Mouse (Mus musculus) kidney, embryonic 15.5 days (tissue): ENCODE results near the gene Grik1. TPM values are rescaled to one million over a fixed set of nuclear protein-coding genes. Genes with fewer than 3 reads are reported as not detected.

Experiments used
- ATAC-seq: fragments of 200-750 bp; cut with Nextera tagmentation; replicated peaks from 2 replicates; pipeline ENCODE4 v1.8.0; 2017; ENCODE audit warnings: moderate TSS enrichment; ENCODE audit not compliant: low FRiP score
- H3K27ac ChIP-seq: fragments of 300-500 bp; sonication (generic); 2 replicates; pipeline ENCODE4 v1.5.1; 2015; ENCODE audit warnings: mild to moderate bottlenecking, inconsistent platforms
- H3K27me3 ChIP-seq: fragments of 300-500 bp; sonication (generic); 2 replicates; pipeline ENCODE4 v1.6.1; 2015; ENCODE audit warnings: inconsistent platforms
- H3K36me3 ChIP-seq: fragments of 300-500 bp; sonication (generic); 2 replicates; pipeline ENCODE4 v1.6.1; 2015; ENCODE audit warnings: inconsistent platforms
- H3K4me1 ChIP-seq: fragments of 300-500 bp; sonication (generic); 2 replicates; pipeline ENCODE4 v1.6.1; 2015; ENCODE audit warnings: inconsistent platforms
- H3K4me2 ChIP-seq: fragments of 300-500 bp; sonication (generic); 2 replicates; pipeline ENCODE4 v1.6.1; 2015; ENCODE audit warnings: moderate library complexity, mild to moderate bottlenecking, inconsistent platforms
- H3K4me3 ChIP-seq: fragments of 300-500 bp; sonication (generic); replicated peaks from 2 replicates; pipeline ENCODE4 v1.5.1; 2015; ENCODE audit warnings: mild to moderate bottlenecking, inconsistent platforms
- H3K9ac ChIP-seq: fragments of 300-500 bp; sonication (generic); 2 replicates; pipeline ENCODE4 v1.6.1; 2015; ENCODE audit warnings: mild to moderate bottlenecking, inconsistent platforms
- H3K9me3 ChIP-seq: fragments of 300-500 bp; sonication (generic); replicated peaks from 2 replicates; pipeline ENCODE4 v1.6.1; 2016; ENCODE audit warnings: inconsistent platforms
- WGBS: fragments of 180-500 bp; shearing (Covaris S2); methylation state at CpG from one replicate; pipeline ENCODE4 v1.1.7; 2015; ENCODE audit warnings: mixed read lengths; 5-methylcytosine and 5-hydroxymethylcytosine counted together
- polyA plus RNA-seq: library from polyadenylated mRNA; unstranded; fragments of >200 nt; fragmentation: Nextera tagmentation; extraction: Ambion mirVana; gene quantifications from 2 replicates; pipeline ENCODE4 v1.2.1, GENCODE M21; 2015

The Grik1 gene
- polyA plus RNA-seq, 1 experiment from 2014 or later, result 1.6 TPM

DNA sequence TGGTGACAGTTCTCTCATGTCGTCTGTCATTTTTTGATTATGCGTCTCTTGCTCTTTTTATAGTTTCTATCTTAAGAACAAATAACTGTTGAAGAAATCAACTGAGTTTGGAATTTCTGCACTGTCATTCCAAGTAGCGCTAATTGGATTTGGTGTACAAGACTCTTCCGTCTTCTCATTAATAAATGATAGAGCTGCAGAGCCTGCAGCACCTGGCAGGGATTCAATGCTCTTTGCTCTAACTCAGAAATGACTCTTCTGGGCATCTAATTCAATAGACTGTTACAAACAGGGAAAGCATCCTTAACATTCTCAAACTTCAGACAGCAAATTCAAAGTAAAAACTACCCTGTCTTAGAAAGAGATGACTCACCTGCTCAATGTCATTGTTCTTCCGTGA, 376.3 kb downstream of the Grik1 start:
- no peaks in the 10 kb centered on the region for H3K9me3 ChIP-seq
- ATAC-seq, result no peak
- H3K4me2 ChIP-seq, result no peak overlapping the region
- H3K27ac ChIP-seq, result no peak overlapping the region
- H3K4me1 ChIP-seq, result peaks cover 30% of the 10 kb centered on the region
- H3K27me3 ChIP-seq, result no peaks in the 10 kb centered on the region
- H3K4me3 ChIP-seq, result no peak overlapping the region
- H3K36me3 ChIP-seq, result no peaks in the 10 kb centered on the region
- no peak overlapping the region for H3K9ac ChIP-seq
- WGBS, result 87% methylated on average over 5 of the region's 5 CpGs

- H3K4me3 ChIP-seq, result no peak overlapping the region
- no peaks in the 10 kb centered on the region for H3K36me3 ChIP-seq
- H3K27me3 ChIP-seq, result no peaks in the 10 kb centered on the region
- H3K9me3 ChIP-seq, result no peaks in the 10 kb centered on the region
- peaks cover 12% of the 10 kb centered on the region for H3K4me1 ChIP-seq
- no peak for ATAC-seq
- no peak overlapping the region for H3K4me2 ChIP-seq
- 0 out of 2 replicates have a peak overlapping the region, but pooled peaks have one; percentile 9 for H3K27ac ChIP-seq
- 27% methylated on average over 2 of the region's 2 CpGs for WGBS
- no peak overlapping the region for H3K9ac ChIP-seq
These were observed 378.9 kb downstream of the Grik1 start for GRCm38 (mm10) chr16:87911201-87911600.

- no peaks in the 10 kb centered on the region for H3K36me3 ChIP-seq
- WGBS, result 64% methylated on average over 9 of the region's 9 CpGs
These were observed 388.0 kb downstream of the Grik1 start for GRCm38 (mm10) chr16:87902049-87902448.

DNA sequence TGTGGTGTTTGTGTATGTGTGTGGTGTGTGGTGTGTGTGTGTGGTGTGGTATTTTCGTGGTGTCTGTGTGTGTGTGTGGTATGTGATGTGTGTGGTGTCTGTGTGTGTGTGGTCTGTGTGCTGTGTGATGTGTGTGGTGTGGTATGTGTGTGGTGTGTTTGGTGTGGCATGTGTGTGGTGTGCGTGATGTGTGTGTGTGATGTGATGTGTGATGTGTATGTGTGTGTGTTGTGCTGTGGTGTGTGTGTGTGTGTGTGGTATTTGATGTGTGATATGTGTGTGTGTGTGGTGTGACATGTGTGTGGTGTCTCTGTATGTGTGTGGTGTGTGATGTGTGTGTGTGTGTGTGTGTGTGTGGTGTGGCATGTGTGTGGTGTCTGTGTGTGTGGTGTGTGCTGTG, 388.9 kb downstream of the Grik1 start:
- no peaks in the 10 kb centered on the region for H3K36me3 ChIP-seq
- H3K9ac ChIP-seq, result no peak overlapping the region
- H3K9me3 ChIP-seq, result no peaks in the 10 kb centered on the region
- H3K4me2 ChIP-seq, result no peak overlapping the region
- WGBS, result 93% methylated on average over 2 of the region's 2 CpGs
- no peaks in the 10 kb centered on the region for H3K27me3 ChIP-seq
- no peak overlapping the region for H3K27ac ChIP-seq
- H3K4me1 ChIP-seq, result no peaks in the 10 kb centered on the region
- ATAC-seq, result peak; percentile 22; the same call in 1 of the 2 replicates
- H3K4me3 ChIP-seq, result no peak overlapping the region

More at GRCm38 (mm10) chr16:87902049-87902448, 388.0 kb downstream of the Grik1 start:
- Histone ChIP-seq H3K27me3 (no peaks in the 10 kb centered on the region), H3K9ac (no peak overlapping the region), H3K4me2 (no peak overlapping the region), H3K4me3 (no peak overlapping the region), H3K4me1 (no peaks in the 10 kb centered on the region), H3K27ac (no peak overlapping the region), H3K9me3 (no peaks in the 10 kb centered on the region)
- ATAC-seq, result no peak

GRCm38 (mm10) chr16:87875927-87876326, 414.1 kb downstream of the Grik1 start:
- Histone ChIP-seq H3K4me1 (no peaks in the 10 kb centered on the region), H3K4me3 (no peak overlapping the region), H3K4me2 (no peak overlapping the region), H3K36me3 (no peaks in the 10 kb centered on the region), H3K27me3 (no peaks in the 10 kb centered on the region), H3K9me3 (no peaks in the 10 kb centered on the region), H3K27ac (no peak overlapping the region), H3K9ac (no peak overlapping the region)
- 79% methylated on average over 2 of the region's 2 CpGs for WGBS
- ATAC-seq, result no peak; the same call in 1 of the 2 replicates

DNA sequence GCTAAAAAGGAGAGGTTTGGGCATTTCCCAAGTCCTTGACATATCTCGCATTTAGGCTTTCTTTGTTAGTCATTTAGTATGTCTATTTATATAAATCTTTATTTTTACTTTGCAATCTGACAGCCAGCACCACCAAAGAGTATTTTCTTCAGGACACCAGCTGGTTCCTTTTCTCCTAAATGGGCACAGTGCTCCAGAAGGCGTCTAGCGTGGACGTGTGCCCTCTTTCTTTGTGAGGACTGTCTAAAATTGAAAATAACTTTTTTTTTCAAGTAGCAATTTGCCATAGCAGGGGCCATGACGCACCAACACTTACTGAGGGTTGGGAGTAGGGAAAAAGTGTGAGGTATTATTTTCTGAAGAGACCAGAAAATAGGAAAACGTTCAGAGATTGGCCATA, 425.5 kb downstream of the Grik1 start:
- Histone ChIP-seq H3K36me3 (no peaks in the 10 kb centered on the region), H3K9me3 (no peaks in the 10 kb centered on the region), H3K4me3 (no peak overlapping the region), H3K27me3 (no peaks in the 10 kb centered on the region), H3K4me1 (no peaks in the 10 kb centered on the region), H3K4me2 (no peak overlapping the region), H3K9ac (no peak overlapping the region), H3K27ac (no peak overlapping the region)
- 87% methylated on average over 6 of the region's 6 CpGs for WGBS
- ATAC-seq, result no peak

DNA sequence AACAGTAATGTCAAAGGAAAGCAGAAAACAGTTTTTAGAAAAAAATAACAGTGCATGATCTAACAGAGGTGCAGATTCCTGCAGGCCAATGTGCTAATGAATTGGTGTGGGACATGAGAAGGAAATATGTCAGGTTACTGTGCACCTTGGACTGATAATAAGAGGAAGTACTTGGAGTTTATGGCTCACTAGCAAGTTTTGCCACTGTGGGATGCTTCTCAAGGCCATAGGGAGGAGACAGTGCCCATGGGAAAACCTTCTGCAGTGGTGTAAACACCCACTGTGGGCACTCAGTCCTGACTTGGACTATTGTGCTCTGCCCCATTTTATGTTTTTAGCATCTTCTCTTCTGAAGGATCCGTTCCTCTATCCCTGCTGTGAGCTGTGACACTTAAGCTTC, 428.3 kb downstream of the Grik1 start:
- 31% methylated on average over 1 of the region's 1 CpGs for WGBS
- Histone ChIP-seq H3K27ac (no peak overlapping the region), H3K9ac (no peak overlapping the region), H3K27me3 (no peaks in the 10 kb centered on the region), H3K4me2 (no peak overlapping the region), H3K9me3 (no peaks in the 10 kb centered on the region), H3K4me1 (no peaks in the 10 kb centered on the region), H3K4me3 (no peak overlapping the region), H3K36me3 (no peaks in the 10 kb centered on the region)
- ATAC-seq, result no peak

- 94% methylated on average over 3 of the region's 3 CpGs for WGBS
These were observed 436.5 kb downstream of the Grik1 start for GRCm38 (mm10) chr16:87853451-87854085.

DNA sequence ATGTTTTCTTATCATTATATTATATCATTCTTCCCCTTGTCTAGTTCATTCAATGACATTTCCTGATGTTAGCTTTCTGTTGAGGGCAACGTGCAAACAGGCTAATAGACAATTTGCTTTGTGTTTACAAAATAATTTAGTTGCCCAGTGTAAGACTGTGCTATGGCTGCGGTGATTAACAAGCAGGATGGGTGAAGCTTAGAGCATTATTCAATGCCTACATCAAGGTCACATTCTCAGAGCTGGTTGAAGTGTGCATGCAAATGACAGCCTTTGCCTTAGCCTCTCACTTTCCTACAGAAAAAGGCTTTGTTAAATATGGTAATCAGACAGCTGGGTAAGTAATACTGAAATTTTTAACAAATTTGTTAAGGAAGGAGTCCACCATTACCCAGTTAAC, 438.5 kb downstream of the Grik1 start:
- no peaks in the 10 kb centered on the region for H3K36me3 ChIP-seq
- no peak for ATAC-seq
- no peak overlapping the region for H3K27ac ChIP-seq
- no peak overlapping the region for H3K4me2 ChIP-seq
- H3K9ac ChIP-seq, result no peak overlapping the region
- H3K4me3 ChIP-seq, result no peak overlapping the region
- no peaks in the 10 kb centered on the region for H3K9me3 ChIP-seq
- no peaks in the 10 kb centered on the region for H3K4me1 ChIP-seq
- H3K27me3 ChIP-seq, result no peaks in the 10 kb centered on the region
- WGBS, result 80% methylated on average over 2 of the region's 2 CpGs

More at GRCm38 (mm10) chr16:87853451-87854085, 436.5 kb downstream of the Grik1 start:
- H3K27me3 ChIP-seq, result no peaks in the 10 kb centered on the region
- H3K4me2 ChIP-seq, result no peak overlapping the region
- no peaks in the 10 kb centered on the region for H3K36me3 ChIP-seq
- H3K9me3 ChIP-seq, result no peaks in the 10 kb centered on the region
- H3K27ac ChIP-seq, result no peak overlapping the region
- no peak overlapping the region for H3K4me3 ChIP-seq
- H3K9ac ChIP-seq, result no peak overlapping the region
- no peak for ATAC-seq
- no peaks in the 10 kb centered on the region for H3K4me1 ChIP-seq

DNA sequence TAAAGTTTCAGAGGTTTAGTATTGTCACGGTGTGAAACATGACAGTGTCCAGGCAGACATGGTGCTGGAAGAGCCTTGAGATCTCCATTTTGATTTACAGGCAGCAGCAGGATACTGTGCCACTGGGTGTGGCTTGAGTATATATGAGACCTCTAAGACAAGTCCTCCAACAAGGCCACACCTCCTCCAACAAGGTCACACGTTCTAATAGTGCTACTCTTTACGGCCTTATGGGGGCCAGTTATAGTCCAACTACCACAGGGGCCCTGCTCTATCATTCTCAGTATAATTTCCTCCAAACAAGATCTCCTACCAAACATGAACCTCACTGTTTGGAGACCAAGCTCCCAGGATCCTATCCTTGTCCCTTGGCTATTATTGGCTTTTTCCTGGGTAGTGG, 441.3 kb downstream of the Grik1 start:
- no peaks in the 10 kb centered on the region for H3K4me1 ChIP-seq
- H3K27ac ChIP-seq, result no peak overlapping the region
- no peak overlapping the region for H3K9ac ChIP-seq
- no peak overlapping the region for H3K4me3 ChIP-seq
- no peak for ATAC-seq
- no peaks in the 10 kb centered on the region for H3K9me3 ChIP-seq
- WGBS, result 76% methylated on average over 3 of the region's 3 CpGs
- H3K36me3 ChIP-seq, result no peaks in the 10 kb centered on the region
- no peaks in the 10 kb centered on the region for H3K27me3 ChIP-seq
- no peak overlapping the region for H3K4me2 ChIP-seq

Other genes with a start within 250 kb of the Grik1 start
- not detected in 2 replicates for gene Cldn17, start 216.7 kb upstream of the Grik1 start, polyA plus RNA-seq